Mouse (Mus musculus): ENCODE results near the gene Prok2. TPM values are rescaled to one million over a fixed set of nuclear protein-coding genes. Genes with fewer than 3 reads are reported as not detected.

Prok2 gene
- total RNA-seq (2012; rRNA removed) (not detected in 2 replicates), total RNA-seq (2014; rRNA removed) (not detected in 2 replicates), polyA plus RNA-seq (2012; ENCODE audit: insufficient read length, low read depth) (0.21 TPM in 1 of 2 replicates, not detected in the other)

- Histone ChIP-seq H3K79me2 (replicated peaks; ENCODE audit: control insufficient read depth, extremely low read depth, insufficient read depth, poor library complexity, severe bottlenecking) (no peaks in the 10 kb centered on the region), H3K27ac (ENCODE audit: insufficient read depth, low read depth) (no peak within 1 kb of the TSS), H3K9me3 (replicated peaks; ENCODE audit: low read length) (peaks cover 8% of the 10 kb centered on the region), H3K27me3 (replicated peaks) (no peaks in the 10 kb centered on the region), H3K4me1 (ENCODE audit: control insufficient read depth in 1 of 2, insufficient read depth in 2 of 2) (peaks cover 9 to 39% of the 10 kb centered on the region in 2 experiments), H3K36me3 (replicated peaks in 1 of 2; ENCODE audit: control insufficient read depth in 1 of 2, insufficient read depth in 1 of 2, low read length in 1 of 2) (no peaks in the 10 kb centered on the region), H3K4me2 (ENCODE audit: insufficient read depth, low read depth, poor library complexity, severe bottlenecking) (no peak within 1 kb of the TSS), H3K4me3 (replicated peaks in 1 of 3; ENCODE audit: low read depth in 2 of 3, low read length in 2 of 3, poor library complexity in 1 of 3) (no peak within 1 kb of the TSS), H3K9ac (ENCODE audit: insufficient read depth, low read depth) (no peak within 1 kb of the TSS)
- DNase-seq (ENCODE audit: extremely low read depth): no peak
- in situ Hi-C loops (cut with MboI; ENCODE audit: low pct_ligation_motif_present, low pct_unique_long_range_greater_than_20kb, low sequenced_read_pairs) (no loop called here), dilution Hi-C loops (cut with MboI; ENCODE audit: extremely low pct_ligation_motif_present, extremely low pct_unique_long_range_greater_than_20kb, low sequenced_read_pairs) (no loop called here)
- TF ChIP-seq MYC (IDR thresholded peaks at IDR 0.05; ENCODE audit: low read depth, low read length) (no peak), GABPA (IDR thresholded peaks at IDR 0.05; ENCODE audit: insufficient replicate concordance, low read depth, low read length) (no peak), RCOR1 (conservative IDR thresholded peaks at IDR 0.05; ENCODE audit: low read depth, low read length) (no peak), NELFE (IDR thresholded peaks at IDR 0.05; ENCODE audit: low read depth, low read length) (no peak), MAFK (IDR thresholded peaks at IDR 0.05; ENCODE audit: insufficient replicate concordance, low read length) (no peak), ETS1 (conservative IDR thresholded peaks at IDR 0.05; ENCODE audit: low read depth, low read length) (no peak), POLR2AphosphoS2 (IDR thresholded peaks at IDR 0.05; ENCODE audit: low read depth, low read length) (no peak), BHLHE40 (IDR thresholded peaks at IDR 0.05; ENCODE audit: low read depth, low read length) (no peak), TBP (conservative IDR thresholded peaks at IDR 0.05; ENCODE audit: low read depth, low read length) (no peak), UBTF (IDR thresholded peaks at IDR 0.05; ENCODE audit: low read depth, low read length) (no peak), USF1 (IDR thresholded peaks at IDR 0.05; ENCODE audit: low read depth, low read length) (no peak), ZC3H11A (IDR thresholded peaks at IDR 0.05; ENCODE audit: low read depth, low read length) (no peak), EP300 (IDR thresholded peaks at IDR 0.05; ENCODE audit: low read length) (no peak), MXI1 (IDR thresholded peaks at IDR 0.05; ENCODE audit: low read depth, low read length) (no peak), TCF12 (IDR thresholded peaks at IDR 0.05; ENCODE audit: low read depth, low read length) (no peak), MEF2A (IDR thresholded peaks at IDR 0.05; ENCODE audit: borderline replicate concordance, low read depth, low read length) (no peak), CTCF (conservative IDR thresholded peaks at IDR 0.05 in 1 of 2, IDR thresholded peaks at IDR 0.05 in 1 of 2; ENCODE audit: low read depth in 2 of 2, low read length in 2 of 2) (no peak)
Observed at GRCm38 (mm10) chr6:99725971-99726561, at the start of gene Prok2. Prok2 (minus strand) TSS chr6:99726392.

- Histone ChIP-seq H3K27ac (ENCODE audit: insufficient read depth, low read depth) (no peak overlapping the region), H3K27me3 (replicated peaks) (no peaks in the 10 kb centered on the region), H3K4me3 (replicated peaks in 1 of 3; ENCODE audit: low read depth in 2 of 3, low read length in 2 of 3, poor library complexity in 1 of 3) (no peak overlapping the region), H3K36me3 (replicated peaks in 1 of 2; ENCODE audit: control insufficient read depth in 1 of 2, insufficient read depth in 1 of 2, low read length in 1 of 2) (no peaks in the 10 kb centered on the region), H3K4me2 (ENCODE audit: insufficient read depth, low read depth, poor library complexity, severe bottlenecking) (no peak overlapping the region), H3K9ac (ENCODE audit: insufficient read depth, low read depth) (no peak overlapping the region), H3K9me3 (replicated peaks; ENCODE audit: low read length) (no peaks in the 10 kb centered on the region), H3K4me1 (ENCODE audit: control insufficient read depth in 1 of 2, insufficient read depth in 2 of 2) (no peaks in the 10 kb centered on the region; a peak in 1 of 4 replicates), H3K79me2 (replicated peaks; ENCODE audit: control insufficient read depth, extremely low read depth, insufficient read depth, poor library complexity, severe bottlenecking) (no peaks in the 10 kb centered on the region)
- dilution Hi-C loops (cut with MboI; ENCODE audit: extremely low pct_ligation_motif_present, extremely low pct_unique_long_range_greater_than_20kb, low sequenced_read_pairs): no loop called here
- in situ Hi-C loops (cut with MboI; ENCODE audit: low pct_ligation_motif_present, low pct_unique_long_range_greater_than_20kb, low sequenced_read_pairs): loop anchor here (25.0 kb wide), 1 partner anchor 112 kb away; the partner anchor contains the start of genes Eif4e3 and Gm20696
- TF ChIP-seq ELF1 (IDR thresholded peaks at IDR 0.05; ENCODE audit: low read depth, low read length): no peak
- TF ChIP-seq KAT2A (IDR thresholded peaks at IDR 0.05; ENCODE audit: insufficient replicate concordance, low read length): no peak
- no peak for TF ChIP-seq SMC3 (IDR thresholded peaks at IDR 0.05; ENCODE audit: low read depth, low read length)
- TF ChIP-seq MAFK (IDR thresholded peaks at IDR 0.05; ENCODE audit: insufficient replicate concordance, low read length): no peak
- TF ChIP-seq MAX (IDR thresholded peaks at IDR 0.05; ENCODE audit: low read length): no peak
- no peak for TF ChIP-seq USF2 (conservative IDR thresholded peaks at IDR 0.05; ENCODE audit: low read depth, low read length)
- no peak for TF ChIP-seq CTCF (conservative IDR thresholded peaks at IDR 0.05 in 1 of 2, IDR thresholded peaks at IDR 0.05 in 1 of 2; ENCODE audit: low read depth in 2 of 2, low read length in 2 of 2)
- TF ChIP-seq ETS1 (conservative IDR thresholded peaks at IDR 0.05; ENCODE audit: low read depth, low read length): no peak
- TF ChIP-seq GABPA (IDR thresholded peaks at IDR 0.05; ENCODE audit: insufficient replicate concordance, low read depth, low read length): no peak
- TF ChIP-seq MAZ (IDR thresholded peaks at IDR 0.05; ENCODE audit: low read depth, low read length): no peak
- TF ChIP-seq JUN (IDR thresholded peaks at IDR 0.05; ENCODE audit: insufficient read depth, low read depth, low read length): no peak
- no peak for DNase-seq (ENCODE audit: extremely low read depth)
Observed at GRCm38 (mm10) chr6:99774680-99775079, 48.5 kb upstream of the Prok2 start.
